Mouse (Mus musculus) cerebellum, adult 9-10 months (tissue): Measurements from ENCODE around the gene Zfp993.
"Not testable (repeated sequence)": the region's sequence is repeated elsewhere in the genome, so short reads cannot be mapped to it uniquely, and the experiment has no call there.

Experiments
- DNase-seq: peaks from one replicate; pipeline ENCODE4 v3.0.0; 2022

Zfp993 gene

GRCm38 (mm10) chr4:146610774-146611400, at the start of gene Zfp993:
Zfp993 (plus strand) TSS chr4:146610961.
- DNase-seq = not testable (repeated sequence)

- not testable (repeated sequence) for DNase-seq
Observed at GRCm38 (mm10) chr4:146579905-146580873, 30.6 kb upstream of the Zfp993 start.

DNA sequence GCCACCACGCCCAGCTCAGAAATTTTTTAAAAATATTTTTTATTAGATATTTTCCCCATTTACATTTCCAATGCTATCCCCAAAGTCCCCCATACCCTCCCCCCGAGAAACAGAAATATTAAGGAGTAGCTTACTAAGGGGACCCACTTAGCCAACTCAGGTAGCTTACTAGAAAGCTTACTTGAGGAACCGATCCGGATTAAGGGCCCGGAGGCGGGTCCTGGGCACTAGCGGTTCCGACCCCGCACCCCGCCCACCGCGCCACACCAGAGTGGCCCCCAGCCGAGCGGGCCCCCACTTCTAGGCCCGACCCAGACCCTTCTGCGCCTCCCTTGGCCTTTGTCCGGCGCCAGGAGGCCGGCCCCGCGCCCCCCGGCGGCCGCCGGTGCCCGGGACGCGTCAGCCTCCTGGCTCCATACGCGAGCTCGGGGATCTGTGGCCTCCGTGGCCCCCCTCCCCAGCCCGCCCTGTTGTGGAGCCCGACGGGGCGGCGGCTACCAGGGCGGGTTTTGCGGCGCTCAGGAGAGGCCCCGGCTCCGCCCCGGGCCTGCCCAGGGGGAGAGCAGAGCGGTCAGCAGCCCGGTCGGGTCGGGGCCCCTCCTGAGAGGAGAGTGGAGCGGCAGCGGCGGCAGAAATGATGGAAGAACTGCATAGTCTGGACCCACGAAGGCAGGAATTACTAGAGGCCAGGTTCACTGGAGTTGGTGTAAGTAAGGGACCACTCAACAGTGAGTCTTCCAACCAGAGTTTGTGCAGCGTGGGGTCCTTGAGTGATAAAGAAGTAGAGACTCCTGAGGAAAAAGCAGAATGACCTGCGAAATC, 7.0 kb upstream of the Zfp993 start:
- DNase-seq = not testable (repeated sequence)

DNA sequence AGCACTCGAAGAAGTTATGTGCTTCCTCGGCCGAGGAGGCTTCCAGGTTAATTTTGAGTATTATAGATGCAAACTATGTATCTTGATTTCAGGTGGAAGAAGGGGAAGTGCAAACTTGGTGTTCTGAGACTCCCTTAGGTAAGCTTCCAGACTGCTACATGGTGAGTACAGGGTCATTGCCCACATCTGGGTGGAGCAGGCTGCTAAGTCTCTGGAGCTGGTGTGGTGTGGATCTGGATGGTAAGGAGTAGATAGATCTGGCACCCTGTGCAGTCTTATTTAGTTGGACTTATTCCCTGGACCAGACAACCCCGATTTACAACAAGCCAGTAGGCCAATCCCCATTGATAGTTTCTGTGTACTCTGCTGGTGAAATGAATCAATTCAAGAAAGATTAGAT, 33.6 kb downstream of the Zfp993 start:
- not testable (repeated sequence) for DNase-seq

GRCm38 (mm10) chr4:146649641-146650040, 38.9 kb downstream of the Zfp993 start:
- DNase-seq = not testable (repeated sequence)

DNA sequence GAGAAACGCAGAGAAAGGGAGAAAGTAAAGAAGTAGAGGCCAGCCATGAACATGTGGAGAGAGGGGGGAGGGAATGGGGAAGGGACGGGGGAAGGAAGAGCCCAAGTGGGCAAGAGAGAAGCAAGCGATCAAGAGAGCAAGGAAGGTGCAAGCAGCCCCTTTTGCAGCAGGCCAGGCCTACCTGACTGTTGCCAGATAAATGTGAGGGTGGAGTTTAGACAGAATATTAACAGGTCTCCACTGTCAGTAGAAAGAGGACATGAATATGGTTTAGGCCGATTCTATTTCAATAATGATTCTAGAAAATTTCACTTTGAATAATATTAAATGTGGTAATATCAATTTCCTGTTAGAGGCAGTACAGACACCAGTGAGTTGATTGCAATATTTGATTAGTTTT, 39.4 kb downstream of the Zfp993 start:
- DNase-seq = not testable (repeated sequence)

- not testable (repeated sequence) for DNase-seq
Observed at GRCm38 (mm10) chr4:146650639-146651038, 39.9 kb downstream of the Zfp993 start.
